Mouse (Mus musculus): ENCODE data around the gene Phlpp2. TPM values are rescaled to one million over a fixed set of nuclear protein-coding genes. Genes with fewer than 3 reads are reported as not detected.

Gene Phlpp2
- polyA plus RNA-seq, 1 experiment from 2014 or later = 2.8 TPM

DNA sequence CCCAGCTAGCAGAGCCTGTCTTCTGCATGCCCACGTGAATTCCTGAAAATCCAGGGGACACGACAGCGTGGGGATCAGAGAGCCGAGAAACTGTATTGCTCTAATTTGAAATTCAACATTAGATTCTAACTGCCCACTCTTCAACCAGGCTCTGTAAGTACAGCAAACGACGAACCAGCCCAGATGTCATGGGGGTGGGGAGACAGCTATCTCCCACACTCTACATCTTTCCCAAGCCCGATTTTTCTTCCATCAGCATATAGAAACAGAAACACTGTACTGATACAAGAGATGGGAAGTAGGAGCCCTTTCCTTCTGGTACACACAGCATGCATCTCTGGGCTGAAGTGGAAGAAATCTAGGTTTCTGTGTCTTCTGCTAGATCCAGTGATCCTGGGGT, 83.8 kb downstream of the Phlpp2 start:
- no peak overlapping the region for H3K4me3 ChIP-seq (replicated peaks; ENCODE audit: low read length)
- H3K9me3 ChIP-seq (replicated peaks; ENCODE audit: control insufficient read depth, low read length) = no peaks in the 10 kb centered on the region
- H3K4me1 ChIP-seq (ENCODE audit: control insufficient read depth, insufficient read depth, low read length) = peaks cover 3% of the 10 kb centered on the region; the same call in 1 of the 2 replicates
- no peak for ATAC-seq (ENCODE audit: insufficient read depth, low FRiP score)
- no peak overlapping the region for H3K27ac ChIP-seq (ENCODE audit: low read length)
- no peak overlapping the region for H3K9ac ChIP-seq (ENCODE audit: low read length)
- no peaks in the 10 kb centered on the region for H3K36me3 ChIP-seq (ENCODE audit: control insufficient read depth, insufficient read depth, low read length)
- peaks cover 7% of the 10 kb centered on the region for H3K27me3 ChIP-seq (ENCODE audit: control insufficient read depth, insufficient read depth, low read length)
- no peak overlapping the region for H3K4me2 ChIP-seq (ENCODE audit: low read depth, low read length)
- WGBS = 66% methylated on average over 7 of the region's 7 CpGs

DNA sequence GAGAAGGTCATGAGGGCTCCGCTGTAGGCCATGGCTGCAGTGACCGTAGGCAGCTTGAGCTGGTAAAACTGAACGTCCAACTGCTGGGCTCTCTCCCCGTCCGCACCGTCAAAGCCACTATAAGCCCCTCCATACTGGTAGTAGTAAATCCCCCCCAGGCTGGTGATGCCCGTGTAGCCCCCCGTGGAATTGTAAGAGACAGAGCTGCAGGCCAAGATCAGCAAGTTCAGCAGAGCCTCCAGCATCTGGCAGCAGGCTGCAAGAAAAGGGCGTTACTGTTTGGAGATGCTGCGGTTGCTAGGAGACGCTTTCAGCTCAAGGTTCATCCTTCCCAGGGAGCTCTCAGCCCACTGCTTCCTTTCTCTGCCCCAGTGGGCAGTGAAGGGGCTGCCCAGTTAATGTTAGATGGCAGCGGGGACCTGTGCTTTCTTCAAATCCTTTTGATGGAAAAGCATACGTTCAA, 86.2 kb downstream of the Phlpp2 start:
- no peaks in the 10 kb centered on the region for H3K36me3 ChIP-seq (ENCODE audit: control insufficient read depth, insufficient read depth, low read length)
- no peaks in the 10 kb centered on the region for H3K27me3 ChIP-seq (ENCODE audit: control insufficient read depth, insufficient read depth, low read length)
- no peak overlapping the region for H3K4me2 ChIP-seq (ENCODE audit: low read depth, low read length)
- no peaks in the 10 kb centered on the region for H3K9me3 ChIP-seq (replicated peaks; ENCODE audit: control insufficient read depth, low read length)
- no peak for ATAC-seq (ENCODE audit: insufficient read depth, low FRiP score)
- WGBS = 57% methylated on average over 13 of the region's 13 CpGs
- no peak overlapping the region for H3K9ac ChIP-seq (ENCODE audit: low read length)
- peaks cover 15% of the 10 kb centered on the region for H3K4me1 ChIP-seq (ENCODE audit: control insufficient read depth, insufficient read depth, low read length)
- H3K4me3 ChIP-seq (replicated peaks; ENCODE audit: low read length) = no peak overlapping the region
- no peak overlapping the region for H3K27ac ChIP-seq (ENCODE audit: low read length)

DNA sequence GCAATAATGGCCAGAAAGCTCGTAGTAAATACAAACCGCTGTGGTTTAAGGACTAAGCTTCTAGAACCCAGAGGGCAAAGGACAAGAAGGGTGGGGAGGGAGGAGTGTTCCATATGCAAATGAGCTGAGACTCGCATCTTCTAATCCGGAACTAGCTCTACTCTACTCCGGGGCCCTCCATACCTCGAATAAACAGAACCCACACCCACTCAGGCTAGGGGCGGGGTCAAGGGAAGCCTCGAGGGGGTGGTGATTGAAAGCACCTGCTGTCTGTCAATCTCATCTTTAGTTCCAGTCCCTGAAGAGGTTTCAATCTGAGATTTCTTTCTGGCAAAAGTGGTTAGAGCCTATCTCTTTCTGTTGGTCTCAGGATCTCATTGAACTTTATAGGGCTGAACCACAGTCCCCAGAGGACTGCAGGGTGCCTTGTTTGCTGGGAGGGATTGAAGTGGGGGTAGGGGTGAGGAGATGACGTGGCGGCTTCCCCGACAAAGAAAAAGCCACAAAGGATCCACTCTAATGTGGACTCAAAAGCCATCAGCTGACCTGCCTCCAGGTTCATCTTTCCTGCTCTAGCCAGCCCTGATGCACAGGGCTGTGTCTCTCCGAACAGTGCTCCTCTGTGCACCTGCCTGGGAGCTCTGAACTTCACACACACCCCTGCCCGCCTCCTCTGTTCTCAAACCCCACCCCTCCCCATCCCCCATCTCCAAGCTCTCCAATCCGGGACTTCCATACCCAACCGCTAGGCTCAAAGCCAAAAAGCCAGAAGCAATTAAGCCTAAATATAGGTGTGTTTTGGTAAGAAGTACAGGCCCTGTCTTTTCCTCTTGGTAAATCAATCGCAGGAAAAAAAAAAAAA, 89.1 kb downstream of the Phlpp2 start:
- Histone ChIP-seq H3K27me3 (ENCODE audit: control insufficient read depth, insufficient read depth, low read length) (peaks cover 11% of the 10 kb centered on the region), H3K4me1 (ENCODE audit: control insufficient read depth, insufficient read depth, low read length) (peaks cover 22% of the 10 kb centered on the region), H3K36me3 (ENCODE audit: control insufficient read depth, insufficient read depth, low read length) (no peaks in the 10 kb centered on the region), H3K4me2 (ENCODE audit: low read depth, low read length) (peak overlapping the region; percentile 33), H3K9ac (ENCODE audit: low read length) (no peak overlapping the region), H3K9me3 (replicated peaks; ENCODE audit: control insufficient read depth, low read length) (no peaks in the 10 kb centered on the region), H3K27ac (ENCODE audit: low read length) (peak overlapping the region; percentile 46), H3K4me3 (replicated peaks; ENCODE audit: low read length) (no peak overlapping the region)
- WGBS = 10% methylated on average over 16 of the region's 16 CpGs
- peak; percentile 52; the same call in 1 of the 2 replicates for ATAC-seq (ENCODE audit: insufficient read depth, low FRiP score)

DNA sequence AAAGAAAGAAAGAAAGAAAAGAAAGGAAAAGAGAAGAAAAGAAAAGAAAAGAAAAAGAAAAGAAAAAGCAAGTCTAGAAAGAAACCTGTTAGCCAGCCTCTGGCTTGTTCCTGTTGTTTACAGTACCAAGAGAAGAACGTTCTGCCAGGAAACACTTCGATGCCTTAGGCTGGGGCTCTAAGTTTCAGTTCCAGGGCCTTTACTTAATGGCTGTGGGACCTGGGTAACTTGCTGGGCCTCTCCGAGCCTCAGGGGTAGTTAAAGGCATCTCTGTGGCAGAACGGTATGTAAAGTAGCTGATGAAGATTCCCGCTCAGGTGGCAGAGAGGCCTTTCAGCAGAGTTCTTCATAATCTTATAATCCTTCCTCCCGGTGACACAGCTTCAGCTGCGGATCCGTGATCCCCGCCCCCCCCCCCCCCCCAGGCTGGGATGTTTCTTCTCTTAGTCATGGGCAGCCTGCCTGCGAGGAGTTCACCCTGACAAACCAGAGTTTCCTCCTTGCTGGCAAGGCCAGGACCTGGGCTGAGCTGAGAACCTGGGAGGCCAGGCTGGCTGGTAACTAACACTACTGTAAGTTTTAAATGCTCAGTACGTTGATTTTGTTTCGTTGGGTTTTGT, 89.8 kb downstream of the Phlpp2 start:
- Histone ChIP-seq H3K27me3 (ENCODE audit: control insufficient read depth, insufficient read depth, low read length) (peaks cover 15% of the 10 kb centered on the region), H3K4me3 (replicated peaks; ENCODE audit: low read length) (no peak overlapping the region), H3K4me1 (ENCODE audit: control insufficient read depth, insufficient read depth, low read length) (peaks cover 22% of the 10 kb centered on the region), H3K27ac (ENCODE audit: low read length) (peak overlapping the region; percentile 75), H3K9ac (ENCODE audit: low read length) (no peak overlapping the region), H3K9me3 (replicated peaks; ENCODE audit: control insufficient read depth, low read length) (no peaks in the 10 kb centered on the region), H3K4me2 (ENCODE audit: low read depth, low read length) (no peak overlapping the region), H3K36me3 (ENCODE audit: control insufficient read depth, insufficient read depth, low read length) (no peaks in the 10 kb centered on the region)
- 23% methylated on average over 12 of the region's 12 CpGs for WGBS
- ATAC-seq (ENCODE audit: insufficient read depth, low FRiP score) = no peak

DNA sequence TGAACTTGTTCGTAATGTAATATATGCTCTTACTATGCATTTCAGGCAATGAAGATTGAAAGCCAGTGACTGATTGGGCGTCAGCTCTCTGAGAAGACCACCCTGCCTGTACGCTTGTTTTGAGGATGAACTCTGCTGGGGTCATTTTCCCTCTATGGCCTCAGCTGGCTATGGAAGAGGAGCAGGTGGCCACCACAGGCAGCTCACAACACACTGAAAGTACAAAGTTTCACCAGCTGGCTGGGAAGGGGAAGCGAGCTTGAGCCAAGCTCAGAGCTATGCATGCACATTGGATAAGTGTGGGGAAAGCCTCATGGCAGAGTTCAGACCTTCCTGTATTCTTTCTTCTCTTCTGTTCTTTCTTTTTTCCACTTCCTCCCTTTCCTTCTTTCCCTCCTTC, 90.8 kb downstream of the Phlpp2 start:
- Histone ChIP-seq H3K27me3 (ENCODE audit: control insufficient read depth, insufficient read depth, low read length) (peaks cover 15% of the 10 kb centered on the region), H3K27ac (ENCODE audit: low read length) (peak overlapping the region; percentile 75; the same call in 1 of the 2 replicates), H3K4me3 (replicated peaks; ENCODE audit: low read length) (no peak overlapping the region), H3K4me1 (ENCODE audit: control insufficient read depth, insufficient read depth, low read length) (peaks cover 22% of the 10 kb centered on the region), H3K36me3 (ENCODE audit: control insufficient read depth, insufficient read depth, low read length) (no peaks in the 10 kb centered on the region), H3K9ac (ENCODE audit: low read length) (no peak overlapping the region), H3K4me2 (ENCODE audit: low read depth, low read length) (no peak overlapping the region), H3K9me3 (replicated peaks; ENCODE audit: control insufficient read depth, low read length) (no peaks in the 10 kb centered on the region)
- 74% methylated on average over 4 of the region's 4 CpGs for WGBS
- no peak for ATAC-seq (ENCODE audit: insufficient read depth, low FRiP score)

DNA sequence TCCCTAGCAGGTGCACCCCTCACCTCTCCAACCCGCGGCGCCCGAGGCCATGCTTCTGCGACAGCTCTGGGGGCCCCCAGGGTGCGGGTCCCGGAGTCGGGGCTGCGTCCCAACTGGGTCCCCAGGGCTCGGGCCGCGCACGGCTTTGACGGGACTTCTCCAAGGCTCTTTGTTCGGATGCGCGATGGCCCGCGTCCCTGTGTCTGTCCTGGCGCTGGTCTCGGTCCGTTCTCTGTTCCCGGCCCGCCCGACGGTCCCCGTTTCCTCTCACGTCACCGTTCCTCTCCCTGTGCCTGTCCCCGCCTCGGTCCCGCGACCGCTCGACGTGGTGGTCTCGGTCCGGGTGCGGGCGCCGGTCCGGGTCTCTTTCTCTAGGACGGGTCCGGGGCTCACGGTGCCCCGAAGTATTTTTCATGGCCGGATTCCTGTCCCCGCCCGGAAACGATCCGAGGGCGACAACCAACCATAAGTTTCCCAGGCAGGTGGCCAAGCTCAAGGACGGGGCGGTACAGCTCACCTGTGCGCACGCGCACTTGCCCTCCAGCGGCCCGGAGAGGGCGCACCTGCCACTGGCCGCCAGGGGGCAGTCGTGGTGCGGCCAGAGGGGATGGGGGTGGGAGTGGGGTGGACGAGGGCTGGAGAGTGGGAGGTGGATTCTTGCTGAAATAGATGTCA, 93.5 kb downstream of the Phlpp2 start, which contains the start of gene Marveld3:
TSS of gene Marveld3 (minus strand) at position 511 of the 675 bp plus-strand sequence.
- Histone ChIP-seq H3K27me3 (ENCODE audit: control insufficient read depth, insufficient read depth, low read length) (peaks cover 15% of the 10 kb centered on the region), H3K27ac (ENCODE audit: low read length) (no peak within 1 kb of the TSS), H3K9me3 (replicated peaks; ENCODE audit: control insufficient read depth, low read length) (no peaks in the 10 kb centered on the region), H3K4me2 (ENCODE audit: low read depth, low read length) (peak within 1 kb of the TSS; percentile 74), H3K4me3 (replicated peaks; ENCODE audit: low read length) (peak within 1 kb of the TSS; percentile 58), H3K36me3 (ENCODE audit: control insufficient read depth, insufficient read depth, low read length) (no peaks in the 10 kb centered on the region), H3K9ac (ENCODE audit: low read length) (peak within 1 kb of the TSS; percentile 72), H3K4me1 (ENCODE audit: control insufficient read depth, insufficient read depth, low read length) (peaks cover 21% of the 10 kb centered on the region)
- WGBS = 2% methylated on average over 64 of the region's 64 CpGs
- peak; percentile 68 for ATAC-seq (ENCODE audit: insufficient read depth, low FRiP score)

DNA sequence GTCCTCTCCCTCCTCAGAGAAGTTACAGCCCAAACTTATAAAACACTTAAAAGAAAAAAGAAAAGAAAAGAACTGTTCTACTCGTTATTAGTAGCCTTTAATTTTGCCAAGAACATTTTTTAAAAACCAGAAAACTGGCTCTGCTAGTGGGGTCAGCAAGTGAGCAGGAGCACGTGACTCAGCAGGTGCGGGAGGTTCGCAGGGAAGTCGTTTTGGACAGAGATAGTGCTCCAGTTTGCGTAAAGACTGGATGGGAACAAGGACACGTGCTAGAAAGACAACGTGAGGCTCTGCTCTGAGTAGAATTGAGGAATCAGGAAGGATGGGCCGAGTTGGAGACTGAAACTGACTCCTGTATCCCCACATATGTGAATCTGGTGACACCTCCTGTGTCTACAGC, 94.6 kb downstream of the Phlpp2 start:
- Histone ChIP-seq H3K27ac (ENCODE audit: low read length) (no peak overlapping the region), H3K4me2 (ENCODE audit: low read depth, low read length) (no peak overlapping the region), H3K27me3 (ENCODE audit: control insufficient read depth, insufficient read depth, low read length) (peaks cover 15% of the 10 kb centered on the region), H3K4me1 (ENCODE audit: control insufficient read depth, insufficient read depth, low read length) (0 out of 2 replicates have a peak, but pooled peaks cover 13% of the 10 kb centered on the region), H3K9ac (ENCODE audit: low read length) (no peak overlapping the region), H3K4me3 (replicated peaks; ENCODE audit: low read length) (no peak overlapping the region), H3K36me3 (ENCODE audit: control insufficient read depth, insufficient read depth, low read length) (no peaks in the 10 kb centered on the region), H3K9me3 (replicated peaks; ENCODE audit: control insufficient read depth, low read length) (no peaks in the 10 kb centered on the region)
- WGBS = 66% methylated on average over 9 of the region's 9 CpGs
- no peak for ATAC-seq (ENCODE audit: insufficient read depth, low FRiP score)

DNA sequence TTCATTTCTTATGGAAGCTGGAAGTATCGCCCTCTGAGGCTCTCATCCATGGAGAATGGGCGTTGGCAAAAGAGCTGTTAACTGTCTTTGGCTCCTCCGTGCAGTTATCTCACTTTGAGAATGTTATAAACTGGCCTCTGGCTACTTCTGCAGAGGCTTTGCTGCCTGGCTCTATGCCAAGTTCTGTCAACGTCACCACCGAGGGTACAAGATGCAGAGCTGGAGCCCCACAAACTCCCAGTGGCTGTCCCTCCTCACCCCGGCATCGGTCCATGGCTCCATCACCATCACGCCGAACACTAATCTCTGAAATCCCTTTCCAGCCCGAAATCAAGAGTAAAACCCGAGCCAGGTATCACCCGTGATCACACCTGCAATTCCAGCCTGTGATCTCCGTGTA, 95.1 kb downstream of the Phlpp2 start:
- no peak overlapping the region for H3K27ac ChIP-seq (ENCODE audit: low read length)
- 0 out of 2 replicates have a peak, but pooled peaks cover 9% of the 10 kb centered on the region for H3K4me1 ChIP-seq (ENCODE audit: control insufficient read depth, insufficient read depth, low read length)
- H3K9me3 ChIP-seq (replicated peaks; ENCODE audit: control insufficient read depth, low read length) = no peaks in the 10 kb centered on the region
- H3K36me3 ChIP-seq (ENCODE audit: control insufficient read depth, insufficient read depth, low read length) = no peaks in the 10 kb centered on the region
- no peak overlapping the region for H3K4me2 ChIP-seq (ENCODE audit: low read depth, low read length)
- WGBS = 61% methylated on average over 13 of the region's 13 CpGs
- no peak overlapping the region for H3K9ac ChIP-seq (ENCODE audit: low read length)
- peaks cover 15% of the 10 kb centered on the region for H3K27me3 ChIP-seq (ENCODE audit: control insufficient read depth, insufficient read depth, low read length)
- H3K4me3 ChIP-seq (replicated peaks; ENCODE audit: low read length) = no peak overlapping the region
- ATAC-seq (ENCODE audit: insufficient read depth, low FRiP score) = no peak

All from stomach, embryonic 16.5 days (tissue).